ENCODE assay signal across 13 mouse cellular contexts in the genomic region with DNA sequence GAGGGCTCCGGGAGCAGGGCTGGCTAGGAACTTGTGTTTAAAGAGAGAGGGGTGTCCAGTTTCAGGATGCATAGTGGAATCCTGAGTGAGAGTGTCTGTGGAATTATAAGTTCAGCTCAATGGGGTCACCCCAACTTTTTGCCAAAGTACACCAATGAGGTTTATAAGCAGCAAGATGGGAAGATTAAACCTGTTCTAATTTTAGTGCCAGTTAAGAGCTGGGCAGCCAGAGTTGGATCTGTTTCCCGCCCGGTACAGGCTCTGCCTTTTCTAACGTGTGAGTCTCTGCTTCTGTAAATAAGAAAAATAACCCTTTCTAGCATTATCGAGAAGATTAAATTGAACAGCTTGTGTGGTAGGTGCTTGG. TPM values are rescaled to one million over a fixed set of nuclear protein-coding genes. Genes with fewer than 3 reads are reported as not detected.
DNase-seq lines count a peak whose midpoint lies in the region; ATAC-seq and TF ChIP-seq lines count a peak whose summit lies in the region.
"Had no signal": no experiment of that assay in that cellular context is flagged by ENCODE, and none has a peak within 500 bp of the region (broad histone marks: within the 10 kb centered on the region; RNA-seq: fewer than 3 reads in every experiment).

No protein-coding gene starts in this region.

- DNase-seq in embryonic facial prominence, embryonic 10.5 days (ENCODE audit: low spot score): no peak
- DNase-seq in heart, postnatal 36 days: no peak
- no peak for DNase-seq in lung, embryonic 14.5 days
- DNase-seq in lung, adult 2 months: no peak
- DNase-seq in embryo, embryonic 10.5 days (ENCODE audit: low spot score): no peak
- DNase-seq: thymus, adult 18-20 months had no signal

- no peak for TF ChIP-seq CTCF in lung, embryonic 14.5 days (IDR thresholded peaks at IDR 0.05; ENCODE audit: low read depth)
- TF ChIP-seq CTCF in lung, adult 2 months (IDR thresholded peaks at IDR 0.05; ENCODE audit: insufficient read depth, low read length): no peak

- H3K36me3 ChIP-seq in embryonic facial prominence, embryonic 12.5 days: no peaks in the 10 kb centered on the region
- no peaks in the 10 kb centered on the region for H3K36me3 ChIP-seq in embryonic facial prominence, embryonic 10.5 days (replicated peaks)
- H3K36me3 ChIP-seq in heart, embryonic 14.5 days (ENCODE audit: control insufficient read depth, insufficient read depth, low read length): no peaks in the 10 kb centered on the region
- no peaks in the 10 kb centered on the region for H3K36me3 ChIP-seq in lung, embryonic 14.5 days (ENCODE audit: insufficient read depth)
- H3K36me3 ChIP-seq in limb, embryonic 15.5 days: no peaks in the 10 kb centered on the region
- H3K36me3 ChIP-seq: neural tube, embryonic 12.5 days had no signal

- no peaks in the 10 kb centered on the region for H3K9me3 ChIP-seq in embryonic facial prominence, embryonic 12.5 days
- H3K9me3 ChIP-seq in embryonic facial prominence, embryonic 10.5 days: no peaks in the 10 kb centered on the region
- H3K9me3 ChIP-seq in heart, embryonic 14.5 days (ENCODE audit: control insufficient read depth, low read length): no peaks in the 10 kb centered on the region; the same call in 1 of the 2 replicates
- H3K9me3 ChIP-seq in lung, embryonic 14.5 days (ENCODE audit: low read depth, low read length): no peaks in the 10 kb centered on the region
- no peaks in the 10 kb centered on the region for H3K9me3 ChIP-seq in limb, embryonic 15.5 days
- H3K9me3 ChIP-seq: midbrain, embryonic 10.5 days; neural tube, embryonic 12.5 days had no signal

- no peak overlapping the region for H3K4me3 ChIP-seq in embryonic facial prominence, embryonic 12.5 days
- H3K4me3 ChIP-seq in embryonic facial prominence, embryonic 10.5 days: no peak overlapping the region
- no peak overlapping the region; a peak in 1 of 4 replicates for H3K4me3 ChIP-seq in heart, embryonic 14.5 days (ENCODE audit: control insufficient read depth in 1 of 2, insufficient read depth in 1 of 2, low read depth in 1 of 2, low read length in 2 of 2)
- H3K4me3 ChIP-seq in lung, embryonic 14.5 days (ENCODE audit: low read depth, low read length): no peak overlapping the region
- no peak overlapping the region for H3K4me3 ChIP-seq in lung, adult 2 months (replicated peaks; ENCODE audit: extremely low read depth, low read depth, low read length)
- H3K4me3 ChIP-seq in limb, embryonic 15.5 days: no peak overlapping the region
- H3K4me3 ChIP-seq: layer of hippocampus, adult 2 months; midbrain, embryonic 10.5 days; neural tube, embryonic 12.5 days had no signal

- H3K27me3 ChIP-seq in embryonic facial prominence, embryonic 12.5 days: no peaks in the 10 kb centered on the region
- H3K27me3 ChIP-seq in embryonic facial prominence, embryonic 10.5 days (replicated peaks; ENCODE audit: low read depth, poor library complexity, severe bottlenecking): no peaks in the 10 kb centered on the region
- H3K27me3 ChIP-seq in heart, embryonic 14.5 days (ENCODE audit: control insufficient read depth, insufficient read depth, low read length): no peaks in the 10 kb centered on the region
- no peaks in the 10 kb centered on the region for H3K27me3 ChIP-seq in lung, embryonic 14.5 days (ENCODE audit: insufficient read depth, low read length)
- no peaks in the 10 kb centered on the region for H3K27me3 ChIP-seq in limb, embryonic 15.5 days
- H3K27me3 ChIP-seq: neural tube, embryonic 12.5 days; Patski had no signal

- H3K4me1 ChIP-seq in embryonic facial prominence, embryonic 12.5 days: peaks cover 32% of the 10 kb centered on the region
- peaks cover 45% of the 10 kb centered on the region for H3K4me1 ChIP-seq in embryonic facial prominence, embryonic 10.5 days
- H3K4me1 ChIP-seq in heart, embryonic 14.5 days (ENCODE audit: control insufficient read depth in 2 of 2, insufficient read depth in 2 of 2, low read length in 2 of 2): peaks cover 43 to 57% of the 10 kb centered on the region in 2 experiments
- H3K4me1 ChIP-seq in lung, embryonic 14.5 days (ENCODE audit: insufficient read depth): peaks cover 22% of the 10 kb centered on the region
- peaks cover 50% of the 10 kb centered on the region for H3K4me1 ChIP-seq in lung, adult 2 months (ENCODE audit: control insufficient read depth, insufficient read depth, low read length)
- peaks cover 33% of the 10 kb centered on the region for H3K4me1 ChIP-seq in limb, embryonic 15.5 days

- no peak overlapping the region for H3K4me2 ChIP-seq in embryonic facial prominence, embryonic 12.5 days (replicated peaks)
- H3K4me2 ChIP-seq in heart, embryonic 14.5 days (ENCODE audit: low read length): peak overlapping the region; percentile 51
- H3K4me2 ChIP-seq in lung, embryonic 14.5 days: peak overlapping the region; percentile 18; the same call in 1 of the 2 replicates
- H3K4me2 ChIP-seq in limb, embryonic 15.5 days: peak overlapping the region; percentile 33
- H3K4me2 ChIP-seq: neural tube, embryonic 12.5 days had no signal

- ATAC-seq in embryonic facial prominence, embryonic 12.5 days (ENCODE audit: insufficient number of reproducible peaks, insufficient read depth, low FRiP score, low TSS enrichment): no peak
- ATAC-seq in heart, embryonic 14.5 days (ENCODE audit: insufficient number of reproducible peaks, insufficient read depth, low FRiP score, low read depth): no peak
- ATAC-seq in lung, embryonic 14.5 days (ENCODE audit: insufficient read depth): no peak
- peak; percentile 52; the same call in 1 of the 2 replicates for ATAC-seq in limb, embryonic 15.5 days (ENCODE audit: insufficient number of reproducible peaks, low FRiP score, low TSS enrichment, low read depth)
- ATAC-seq: Patski had no signal

- 0 out of 2 replicates have a peak overlapping the region, but pooled peaks have one; percentile 11 for H3K27ac ChIP-seq in embryonic facial prominence, embryonic 12.5 days
- no peak overlapping the region; the same call in 1 of the 2 replicates for H3K27ac ChIP-seq in embryonic facial prominence, embryonic 10.5 days (replicated peaks)
- peak overlapping the region; percentile 78 to 86 for H3K27ac ChIP-seq in heart, embryonic 14.5 days (replicated peaks in 1 of 2; ENCODE audit: control insufficient read depth in 1 of 2, insufficient read depth in 1 of 2, low read depth in 2 of 2, low read length in 2 of 2)
- peak overlapping the region; percentile 54; the same call in 1 of the 2 replicates for H3K27ac ChIP-seq in lung, embryonic 14.5 days (ENCODE audit: low read depth)
- peak overlapping the region; percentile 76 for H3K27ac ChIP-seq in limb, embryonic 15.5 days
- H3K27ac ChIP-seq: layer of hippocampus, adult 2 months; midbrain, embryonic 10.5 days; neural tube, embryonic 12.5 days had no signal

- 66% methylated on average over 5 of the region's 5 CpGs for WGBS in embryonic facial prominence, embryonic 12.5 days
- WGBS in embryonic facial prominence, embryonic 10.5 days: 74% methylated on average over 5 of the region's 5 CpGs
- 26% methylated on average over 5 of the region's 5 CpGs for WGBS in heart, embryonic 14.5 days
- 50% methylated on average over 5 of the region's 5 CpGs for WGBS in lung, embryonic 14.5 days
- whole genome bisulfite sequencing in lung, adult 2 months: 25% methylated on average over 5 of the region's 5 CpGs
- WGBS in limb, embryonic 15.5 days: 31% methylated on average over 5 of the region's 5 CpGs

- intact Hi-C loops in heart, postnatal 36 days (cut with DNase I): no loop called here

- no peak overlapping the region for H3K9ac ChIP-seq in embryonic facial prominence, embryonic 12.5 days
- H3K9ac ChIP-seq in heart, embryonic 14.5 days (ENCODE audit: low read length): peak overlapping the region; percentile 55; the same call in 1 of the 2 replicates
- no peak overlapping the region for H3K9ac ChIP-seq in lung, embryonic 14.5 days
- no peak overlapping the region for H3K9ac ChIP-seq in limb, embryonic 15.5 days
- H3K9ac ChIP-seq: neural tube, embryonic 12.5 days had no signal

- TF ChIP-seq POLR2A in lung, adult 2 months (IDR thresholded peaks at IDR 0.05; ENCODE audit: borderline replicate concordance, extremely low read depth, low read depth, low read length): no peak

RNA-seq across cellular contexts. Expression of a gene that starts 22.4 kb away (rescaled TPM):
- polyA plus RNA-seq in embryonic facial prominence, embryonic 12.5 days (2016; fragmentation: Nextera tagmentation; extraction: Ambion mirVana): 74.7 and 76.7 TPM in 2 replicates
- 90.4 and 96.1 TPM in 2 replicates for polyA plus RNA-seq in embryonic facial prominence, embryonic 10.5 days (2016; fragmentation: Nextera tagmentation; extraction: Ambion mirVana)
- 80.3 and 86.7 TPM in 2 replicates for polyA plus RNA-seq in heart, embryonic 14.5 days (2014; fragmentation: Nextera tagmentation; extraction: Ambion mirVana)
- 10 to 100 TPM; 28.8 to 35.2 TPM for total RNA-seq in heart, postnatal 36 days (2021)
- polyA plus RNA-seq in lung, embryonic 14.5 days (2014; fragmentation: Nextera tagmentation; extraction: Ambion mirVana): 76.7 and 87.7 TPM in 2 replicates
- 102 and 155 TPM in 2 replicates for polyA plus RNA-seq in lung, adult 2 months (2012; rRNA removed)
- 64.3 and 66.2 TPM in 2 replicates for polyA plus RNA-seq in limb, embryonic 15.5 days (2015; fragmentation: Nextera tagmentation; extraction: Ambion mirVana)
